Mouse (Mus musculus) testis, adult 2 months (tissue): ENCODE results near the gene Btnl1.

Source experiments
- CTCF ChIP-seq: fragments of 200-500 bp; IDR thresholded peaks from 2 replicates; pipeline ENCODE4 v1.5.1; 2012; ENCODE audit warnings: low read depth, mild to moderate bottlenecking, inconsistent platforms, low read length, moderate library complexity; ENCODE audit not compliant: control insufficient read depth, insufficient read depth, insufficient replicate concordance
- POLR2A ChIP-seq: fragments of 200-500 bp; IDR thresholded peaks from 2 replicates; pipeline ENCODE4 v1.6.1; 2012; ENCODE audit warnings: low read depth, mild to moderate bottlenecking, inconsistent platforms, low read length, moderate library complexity; ENCODE audit not compliant: control insufficient read depth

DNA sequence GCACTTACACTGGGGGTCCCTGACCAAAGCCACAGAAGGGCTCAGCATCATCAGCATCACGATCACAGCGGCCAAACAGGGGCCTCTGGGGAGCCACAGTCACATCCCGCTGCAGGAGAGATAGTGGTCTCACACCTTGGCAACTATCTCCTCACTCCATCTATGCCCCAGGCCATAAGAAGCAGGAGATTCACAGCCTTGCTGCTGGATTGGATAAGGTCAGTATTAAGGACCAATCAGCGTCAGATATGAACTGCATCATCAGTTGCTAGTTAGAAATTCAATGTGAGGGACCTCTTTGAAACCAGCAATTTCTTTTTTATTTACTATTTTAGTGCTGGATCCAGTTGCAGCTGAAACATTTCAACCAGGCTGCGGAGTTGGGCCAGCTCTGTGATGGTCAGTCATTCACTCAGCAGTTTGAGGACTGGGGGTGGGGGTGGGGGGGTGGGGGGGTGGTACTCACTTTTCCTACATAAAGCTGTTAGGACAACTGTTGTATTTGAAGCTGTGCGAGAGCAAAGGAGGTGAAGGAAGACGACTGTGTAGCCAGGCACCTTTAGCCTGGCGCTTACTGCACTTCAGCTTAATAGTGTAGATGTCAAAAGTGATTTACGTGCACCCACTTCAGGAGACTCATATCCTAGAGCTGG lies 21.3 kb downstream of the Btnl1 start:
- TF ChIP-seq CTCF: no peak
- no peak for TF ChIP-seq POLR2A
